Mouse (Mus musculus) C2C12 (cell line): ENCODE data around the gene Olfr103.

ENCODE experiments used
- CTCF ChIP-seq: IDR thresholded peaks from one replicate; pipeline ENCODE4 v1.5.1; 2011; ENCODE audit not compliant: control insufficient read depth, insufficient read depth, insufficient read length
- MYOD1 ChIP-seq: IDR thresholded peaks from one replicate; pipeline ENCODE4 v1.6.1; 2011; ENCODE audit warnings: low read depth; ENCODE audit not compliant: control insufficient read depth, insufficient read length
- USF1 ChIP-seq: IDR thresholded peaks from one replicate; pipeline ENCODE4 v1.6.1; 2011; ENCODE audit warnings: low read depth, mild to moderate bottlenecking, control low read depth, moderate library complexity

DNA sequence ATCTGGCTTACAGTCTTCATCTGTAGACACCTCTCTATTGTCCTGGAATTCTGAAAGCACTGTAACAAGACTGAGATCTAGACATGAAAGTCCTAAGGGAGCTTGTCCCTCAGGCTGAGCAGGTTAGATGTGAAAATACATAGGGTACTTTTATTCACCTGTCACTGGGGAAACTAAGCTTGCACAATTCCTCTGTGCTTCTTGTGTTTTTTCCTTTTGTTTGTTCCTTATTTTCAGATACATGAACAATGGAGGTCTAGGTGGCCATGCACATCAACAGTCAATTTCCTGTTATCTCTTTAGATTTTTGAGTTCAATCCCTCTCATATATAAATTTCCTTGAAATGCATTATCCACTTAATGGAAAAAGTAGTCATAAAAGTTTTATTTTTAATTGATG is 22.5 kb downstream of the Olfr103 start, which contains the start of gene Olfr102:
- no peak for TF ChIP-seq CTCF
- TF ChIP-seq USF1 = no peak
- no peak for TF ChIP-seq MYOD1
